Mouse (Mus musculus) MEL (cell line): Measurements from ENCODE around the gene Itgam. TPM values are rescaled to one million over a fixed set of nuclear protein-coding genes. Genes with fewer than 3 reads are reported as not detected.

Source experiments
- DNase-seq: peaks from one replicate; pipeline ENCODE4 v3.0.0; 2011; ENCODE audit warnings: low read depth, low spot score
- H3K27ac ChIP-seq: 2 replicates; pipeline ENCODE4 v1.5.1; 2012; ENCODE audit warnings: low read depth, mild to moderate bottlenecking, control low read depth, low read length, moderate library complexity; ENCODE audit not compliant: control insufficient read depth
- H3K27me3 ChIP-seq, 2 experiments: fragments of 150-350 bp in 1 of 2; sonication (generic) in 1 of 2; 2 replicates each; pipeline ENCODE4 v1.6.1; 2012; ENCODE audit warnings: low read length in 2 of 2, mild to moderate bottlenecking in 2 of 2, improper control_type of control experiment in 1 of 2, moderate library complexity in 1 of 2; ENCODE audit not compliant: insufficient read depth in 2 of 2, control insufficient read depth in 1 of 2
- H3K36me3 ChIP-seq, 2 experiments: 2 replicates each; pipeline ENCODE4 v1.6.1; 2012 to 2014; ENCODE audit warnings: low read length in 2 of 2, improper control_type of control experiment in 1 of 2, inconsistent platforms in 1 of 2, mild to moderate bottlenecking in 1 of 2; ENCODE audit not compliant: insufficient read depth in 2 of 2, control insufficient read depth in 1 of 2
- H3K4me1 ChIP-seq, 2 experiments: fragments of 150-350 bp in 1 of 2; sonication (generic) in 1 of 2; 2 replicates each; pipeline ENCODE4 v1.6.1; 2012; ENCODE audit warnings: low read length in 2 of 2, improper control_type of control experiment in 1 of 2, mild to moderate bottlenecking in 1 of 2; ENCODE audit not compliant: insufficient read depth in 2 of 2, control insufficient read depth in 1 of 2
- H3K4me3 ChIP-seq, 2 experiments: fragments of 150-350 bp in 1 of 2; sonication (generic) in 1 of 2; 2 replicates each; pipeline ENCODE4 v1.5.1; 2012; ENCODE audit warnings: low read depth in 2 of 2, low read length in 2 of 2, mild to moderate bottlenecking in 2 of 2, moderate library complexity in 2 of 2, control low read depth in 1 of 2, improper control_type of control experiment in 1 of 2; ENCODE audit not compliant: control insufficient read depth in 1 of 2, insufficient read depth in 1 of 2
- H3K79me2 ChIP-seq: 2 replicates; pipeline ENCODE4 v1.6.1; 2012; ENCODE audit warnings: mild to moderate bottlenecking, low read length, moderate library complexity; ENCODE audit not compliant: control insufficient read depth, poor library complexity, insufficient read depth
- H3K9ac ChIP-seq: 2 replicates; pipeline ENCODE4 v1.6.1; 2012; ENCODE audit warnings: low read depth, mild to moderate bottlenecking, control low read depth, low read length, moderate library complexity; ENCODE audit not compliant: control insufficient read depth, poor library complexity, severe bottlenecking
- H3K9me3 ChIP-seq: fragments of 150-350 bp; sonication (generic); replicated peaks from 2 replicates; pipeline ENCODE4 v1.6.1; 2012; ENCODE audit warnings: mild to moderate bottlenecking, low read length, improper control_type of control experiment, moderate library complexity; ENCODE audit not compliant: insufficient read depth
- BHLHE40 ChIP-seq: IDR thresholded peaks from 2 replicates; pipeline ENCODE4 v1.6.1; 2012; ENCODE audit warnings: low read depth, mild to moderate bottlenecking, inconsistent platforms, low read length, improper control_type of control experiment, borderline replicate concordance
- CHD1 ChIP-seq: IDR thresholded peaks from 2 replicates; pipeline ENCODE4 v1.6.1; 2012; ENCODE audit warnings: low read depth, mild to moderate bottlenecking, inconsistent platforms, low read length, improper control_type of control experiment
- E2F4 ChIP-seq: IDR thresholded peaks from 2 replicates; pipeline ENCODE4 v1.6.1; 2011; ENCODE audit warnings: low read depth, low read length, improper control_type of control experiment, borderline replicate concordance
- EP300 ChIP-seq, 2 experiments: IDR thresholded peaks; 2 replicates each; pipeline ENCODE4 v1.6.1; 2011; ENCODE audit warnings: improper control_type of control experiment in 2 of 2, low read length in 2 of 2, low read depth in 1 of 2, mild to moderate bottlenecking in 1 of 2
- ETS1 ChIP-seq: IDR thresholded peaks from 2 replicates; pipeline ENCODE4 v1.6.1; 2012; ENCODE audit warnings: low read depth, mild to moderate bottlenecking, inconsistent platforms, low read length, improper control_type of control experiment, moderate library complexity
- GABPA ChIP-seq: IDR thresholded peaks from 2 replicates; pipeline ENCODE4 v1.6.1; 2012; ENCODE audit warnings: low read depth, mild to moderate bottlenecking, inconsistent platforms, low read length, improper control_type of control experiment, moderate library complexity
- GATA1 ChIP-seq: IDR thresholded peaks from 2 replicates; pipeline ENCODE4 v1.6.1; 2011; ENCODE audit warnings: low read depth, low read length, improper control_type of control experiment
- HCFC1 ChIP-seq: IDR thresholded peaks from 2 replicates; pipeline ENCODE4 v1.6.1; 2012; ENCODE audit warnings: low read depth, mild to moderate bottlenecking, inconsistent platforms, low read length, improper control_type of control experiment, moderate library complexity
- KAT2A ChIP-seq: conservative IDR thresholded peaks from 2 replicates; pipeline ENCODE4 v1.6.1; 2012; ENCODE audit warnings: low read depth, low read length, improper control_type of control experiment, inconsistent platforms
- MXI1 ChIP-seq: IDR thresholded peaks from 2 replicates; pipeline ENCODE4 v1.6.1; 2011; ENCODE audit warnings: mild to moderate bottlenecking, low read depth, low read length, improper control_type of control experiment
- MYB ChIP-seq: IDR thresholded peaks from 2 replicates; pipeline ENCODE4 v1.6.1; 2011; ENCODE audit warnings: mild to moderate bottlenecking, low read depth, low read length, improper control_type of control experiment
- MYC ChIP-seq: IDR thresholded peaks from 2 replicates; pipeline ENCODE4 v1.6.1; 2011; ENCODE audit warnings: low read depth, mild to moderate bottlenecking, low read length, improper control_type of control experiment, moderate library complexity
- NELFE ChIP-seq: IDR thresholded peaks from 2 replicates; pipeline ENCODE4 v1.6.1; 2011; ENCODE audit warnings: low read depth, low read length, improper control_type of control experiment
- NRF1 ChIP-seq: IDR thresholded peaks from 2 replicates; pipeline ENCODE4 v1.6.1; 2014; ENCODE audit warnings: low read depth, mild to moderate bottlenecking, inconsistent platforms, low read length, improper control_type of control experiment, moderate library complexity; ENCODE audit not compliant: poor library complexity, insufficient read depth, severe bottlenecking
- POLR2A ChIP-seq, 2 experiments: IDR thresholded peaks; 2 replicates each; pipeline ENCODE4 v1.6.1; 2011 to 2012; ENCODE audit warnings: low read length in 2 of 2, mild to moderate bottlenecking in 2 of 2, control low read depth in 1 of 2, improper control_type of control experiment in 1 of 2, low read depth in 1 of 2, moderate library complexity in 1 of 2; ENCODE audit not compliant: control insufficient read depth in 1 of 2, insufficient read depth in 1 of 2, poor library complexity in 1 of 2
- POLR2AphosphoS5 ChIP-seq: IDR thresholded peaks from 2 replicates; pipeline ENCODE4 v1.6.1; 2012; ENCODE audit warnings: low read depth, borderline replicate concordance, mild to moderate bottlenecking, inconsistent platforms, low read length, moderate library complexity, mixed read lengths
- RAD21 ChIP-seq: IDR thresholded peaks from 2 replicates; pipeline ENCODE4 v1.6.1; 2011; ENCODE audit warnings: mild to moderate bottlenecking, low read depth, low read length, improper control_type of control experiment
- SIN3A ChIP-seq: IDR thresholded peaks from 2 replicates; pipeline ENCODE4 v1.6.1; 2012; ENCODE audit warnings: low read length, improper control_type of control experiment, inconsistent platforms
- ZC3H11A ChIP-seq: IDR thresholded peaks from 2 replicates; pipeline ENCODE4 v1.6.1; 2012; ENCODE audit warnings: low read depth, mild to moderate bottlenecking, inconsistent platforms, low read length, improper control_type of control experiment
- polyA plus RNA-seq, 2 experiments: library from polyadenylated mRNA; stranded (reverse) in 1 of 2; unstranded in 1 of 2; fragments of >175 nt in 1 of 2; fragments of >200 nt in 1 of 2; gene quantifications; 2 replicates each; pipeline versions ENCODE4 v1.2.1 to v1.2.4; 2012; ENCODE audit warnings: low replicate concordance in 2 of 2, low read depth in 1 of 2; ENCODE audit not compliant: insufficient read length in 2 of 2, insufficient read depth in 1 of 2, missing spikeins in 1 of 2
- total RNA-seq: library from RNA; depleted of rRNA; stranded (reverse); fragments of 300-350 nt; gene quantifications from 2 replicates; pipeline ENCODE4 v1.2.3, GENCODE M21; 2012

Gene Itgam
- total and polyA plus RNA-seq, 3 experiments = not detected

GRCm38 (mm10) chr7:128105246-128105645, 42.8 kb downstream of the Itgam start:
- H3K9me3 ChIP-seq = no peaks in the 10 kb centered on the region
- DNase-seq = no peak
- no peak overlapping the region for H3K9ac ChIP-seq
- no peaks in the 10 kb centered on the region for H3K4me1 ChIP-seq
- no peak overlapping the region for H3K4me3 ChIP-seq
- H3K27me3 ChIP-seq = peaks cover 19 to 42% of the 10 kb centered on the region in 2 experiments
- no peaks in the 10 kb centered on the region for H3K36me3 ChIP-seq
- no peak overlapping the region for H3K27ac ChIP-seq
- H3K79me2 ChIP-seq = no peaks in the 10 kb centered on the region
- TF ChIP-seq ETS1 (no peak), CHD1 (no peak), POLR2A (IDR thresholded peaks at IDR 0.05; ENCODE audit: control insufficient read depth in 1 of 2, insufficient read depth in 1 of 2, low read depth in 1 of 2, low read length in 2 of 2, poor library complexity in 1 of 2) (no peak), MYB (no peak), GATA1 (no peak), POLR2AphosphoS5 (no peak), EP300 (IDR thresholded peaks at IDR 0.05; ENCODE audit: low read depth in 1 of 2, low read length in 2 of 2) (no peak), KAT2A (no peak), NRF1 (no peak), RAD21 (no peak), MXI1 (no peak), GABPA (no peak), NELFE (no peak), HCFC1 (no peak), SIN3A (no peak), E2F4 (no peak), MYC (no peak)
- TF ChIP-seq, all 39 proteins: peak for 0

- DNase-seq = no peak
- H3K27me3 ChIP-seq = peaks cover 20 to 40% of the 10 kb centered on the region in 2 experiments
- H3K4me1 ChIP-seq = no peaks in the 10 kb centered on the region
- no peak for TF ChIP-seq ZC3H11A
- TF ChIP-seq RAD21 = no peak
- TF ChIP-seq GABPA = no peak
- no peak for TF ChIP-seq BHLHE40
- TF ChIP-seq, all 39 proteins: peak for 0
- Histone ChIP-seq H3K9ac (no peak overlapping the region), H3K9me3 (no peaks in the 10 kb centered on the region), H3K36me3 (no peaks in the 10 kb centered on the region), H3K27ac (no peak overlapping the region), H3K4me3 (no peak overlapping the region), H3K79me2 (no peaks in the 10 kb centered on the region)
These were observed 45.0 kb downstream of the Itgam start for GRCm38 (mm10) chr7:128107462-128107861.
